Mouse (Mus musculus) CH12.LX (cell line): ENCODE results near the gene Ptprm. TPM values are rescaled to one million over a fixed set of nuclear protein-coding genes. Genes with fewer than 3 reads are reported as not detected.

ENCODE experiments used
- DNase-seq: peaks from one replicate; pipeline ENCODE4 v3.0.0-alpha.2; 2013; ENCODE audit errors: extremely low read depth
- H3K27ac ChIP-seq: 2 replicates; pipeline ENCODE4 v1.5.1; 2012; ENCODE audit warnings: low read depth, mild to moderate bottlenecking, control low read depth, moderate library complexity; ENCODE audit not compliant: insufficient read depth
- H3K27me3 ChIP-seq: replicated peaks from 2 replicates; pipeline ENCODE3; 2012; ENCODE audit warnings: inconsistent platforms
- H3K36me3 ChIP-seq, 2 experiments: replicated peaks in 1 of 2; 2 replicates each; pipeline versions ENCODE3 to v1.6.1; 2012; ENCODE audit warnings: inconsistent platforms in 1 of 2, low read length in 1 of 2, mild to moderate bottlenecking in 1 of 2, mixed read lengths in 1 of 2, moderate library complexity in 1 of 2; ENCODE audit not compliant: control insufficient read depth in 1 of 2, insufficient read depth in 1 of 2
- H3K4me1 ChIP-seq, 2 experiments: 2 replicates each; pipeline ENCODE4 v1.6.1; 2012; ENCODE audit warnings: inconsistent platforms in 1 of 2, moderate library complexity in 1 of 2; ENCODE audit not compliant: insufficient read depth in 2 of 2, control insufficient read depth in 1 of 2
- H3K4me2 ChIP-seq: 2 replicates; pipeline ENCODE4 v1.6.1; 2012; ENCODE audit warnings: low read depth, mild to moderate bottlenecking, control low read depth; ENCODE audit not compliant: poor library complexity, insufficient read depth, severe bottlenecking
- H3K4me3 ChIP-seq, 3 experiments: fragments of 150-350 bp in 1 of 3; sonication (generic) in 1 of 3; replicated peaks in 1 of 3; 2 replicates each; pipeline versions ENCODE3 to v1.5.1; 2011 to 2012; ENCODE audit warnings: low read depth in 2 of 3, low read length in 2 of 3, mild to moderate bottlenecking in 2 of 3, moderate library complexity in 2 of 3, control low read depth in 1 of 3, improper control_type of control experiment in 1 of 3, inconsistent platforms in 1 of 3, mixed read lengths in 1 of 3; ENCODE audit not compliant: poor library complexity in 1 of 3
- H3K79me2 ChIP-seq: replicated peaks from 2 replicates; pipeline ENCODE4 v1.6.1; 2012; ENCODE audit warnings: mild to moderate bottlenecking, moderate library complexity; ENCODE audit not compliant: control insufficient read depth, poor library complexity, insufficient read depth, severe bottlenecking; ENCODE audit errors: extremely low read depth
- H3K9ac ChIP-seq: 2 replicates; pipeline ENCODE4 v1.6.1; 2012; ENCODE audit warnings: low read depth, mild to moderate bottlenecking, control low read depth, moderate library complexity; ENCODE audit not compliant: insufficient read depth
- H3K9me3 ChIP-seq: replicated peaks from 2 replicates; pipeline ENCODE3; 2012; ENCODE audit warnings: low read length, inconsistent platforms, mixed read lengths
- BHLHE40 ChIP-seq: IDR thresholded peaks from 2 replicates; pipeline ENCODE4 v1.6.1; 2011; ENCODE audit warnings: mild to moderate bottlenecking, low read depth, low read length, improper control_type of control experiment
- CHD1 ChIP-seq: IDR thresholded peaks from 2 replicates; pipeline ENCODE4 v1.6.1; 2012; ENCODE audit warnings: low read depth, low read length, improper control_type of control experiment, inconsistent platforms
- E2F4 ChIP-seq: IDR thresholded peaks from 2 replicates; pipeline ENCODE4 v1.6.1; 2011; ENCODE audit warnings: low read depth, low read length, improper control_type of control experiment; ENCODE audit not compliant: insufficient replicate concordance
- ELF1 ChIP-seq: IDR thresholded peaks from 2 replicates; pipeline ENCODE4 v1.6.1; 2014; ENCODE audit warnings: low read depth, mild to moderate bottlenecking, inconsistent platforms, low read length, improper control_type of control experiment
- ETS1 ChIP-seq: conservative IDR thresholded peaks from 2 replicates; pipeline ENCODE4 v1.6.1; 2012; ENCODE audit warnings: low read depth, mild to moderate bottlenecking, inconsistent platforms, low read length, improper control_type of control experiment, moderate library complexity
- HCFC1 ChIP-seq: IDR thresholded peaks from 2 replicates; pipeline ENCODE4 v1.6.1; 2012; ENCODE audit warnings: low read depth, mild to moderate bottlenecking, inconsistent platforms, low read length, improper control_type of control experiment
- JUN ChIP-seq: IDR thresholded peaks from 2 replicates; pipeline ENCODE4 v1.6.1; 2011; ENCODE audit warnings: low read depth, mild to moderate bottlenecking, low read length, improper control_type of control experiment, moderate library complexity; ENCODE audit not compliant: insufficient read depth
- JUND ChIP-seq: conservative IDR thresholded peaks from 2 replicates; pipeline ENCODE4 v1.6.1; 2011; ENCODE audit warnings: low read depth, low read length, improper control_type of control experiment
- KAT2A ChIP-seq: IDR thresholded peaks from 2 replicates; pipeline ENCODE4 v1.6.1; 2012; ENCODE audit warnings: low read length, improper control_type of control experiment, inconsistent platforms; ENCODE audit not compliant: insufficient replicate concordance
- MAFK ChIP-seq: IDR thresholded peaks from 2 replicates; pipeline ENCODE4 v1.6.1; 2011; ENCODE audit warnings: low read length, improper control_type of control experiment; ENCODE audit not compliant: insufficient replicate concordance
- MAX ChIP-seq: IDR thresholded peaks from 2 replicates; pipeline ENCODE4 v1.6.1; 2011; ENCODE audit warnings: low read length, improper control_type of control experiment
- MXI1 ChIP-seq: IDR thresholded peaks from 2 replicates; pipeline ENCODE4 v1.6.1; 2011; ENCODE audit warnings: mild to moderate bottlenecking, low read depth, low read length, improper control_type of control experiment
- MYC ChIP-seq: IDR thresholded peaks from 2 replicates; pipeline ENCODE4 v1.6.1; 2011; ENCODE audit warnings: low read depth, mild to moderate bottlenecking, improper control_type of control experiment, low read length
- NRF1 ChIP-seq: IDR thresholded peaks from 2 replicates; pipeline ENCODE4 v1.6.1; 2014; ENCODE audit warnings: low read depth, mild to moderate bottlenecking, inconsistent platforms, low read length, improper control_type of control experiment, moderate library complexity
- PAX5 ChIP-seq: IDR thresholded peaks from 2 replicates; pipeline ENCODE4 v1.6.1; 2012; ENCODE audit warnings: low read length, inconsistent platforms, mixed read lengths
- POLR2A ChIP-seq: IDR thresholded peaks from 2 replicates; pipeline ENCODE4 v1.6.1; 2011; ENCODE audit warnings: low read depth, mild to moderate bottlenecking, improper control_type of control experiment, low read length
- SMC3 ChIP-seq: IDR thresholded peaks from 2 replicates; pipeline ENCODE4 v1.6.1; 2011; ENCODE audit warnings: low read depth, low read length, improper control_type of control experiment
- TCF12 ChIP-seq: IDR thresholded peaks from 2 replicates; pipeline ENCODE4 v1.6.1; 2014; ENCODE audit warnings: low read depth, mild to moderate bottlenecking, inconsistent platforms, low read length, improper control_type of control experiment
- USF1 ChIP-seq: IDR thresholded peaks from 2 replicates; pipeline ENCODE4 v1.6.1; 2014; ENCODE audit warnings: low read depth, mild to moderate bottlenecking, inconsistent platforms, low read length, improper control_type of control experiment
- USF2 ChIP-seq: conservative IDR thresholded peaks from 2 replicates; pipeline ENCODE4 v1.6.1; 2011; ENCODE audit warnings: low read depth, low read length, improper control_type of control experiment
- ZC3H11A ChIP-seq: IDR thresholded peaks from 2 replicates; pipeline ENCODE4 v1.6.1; 2012; ENCODE audit warnings: low read depth, mild to moderate bottlenecking, inconsistent platforms, low read length, improper control_type of control experiment
- ZNF384 ChIP-seq: IDR thresholded peaks from 2 replicates; pipeline ENCODE4 v1.6.1; 2012; ENCODE audit warnings: low read depth, low read length, improper control_type of control experiment, inconsistent platforms
- dilution Hi-C: fragments of 300-500 bp; cut with MboI; formaldehyde crosslinking; loops from 2 replicates; pipeline ENCODE4 v1.14.3; 2020; ENCODE audit warnings: low sequenced_read_pairs; ENCODE audit not compliant: extremely low pct_unique_long_range_greater_than_20kb, extremely low pct_ligation_motif_present
- in situ Hi-C: fragments of 300-500 bp; cut with MboI; formaldehyde crosslinking; loops from 3 replicates; pipeline ENCODE4 v1.14.3; 2019; ENCODE audit warnings: low sequenced_read_pairs, low pct_ligation_motif_present, low pct_unique_long_range_greater_than_20kb, mixed read lengths
- polyA plus RNA-seq: library from polyadenylated mRNA; unstranded; fragments of >175 nt; gene quantifications from 2 replicates; pipeline ENCODE4 v1.2.1, GENCODE M21; 2012; ENCODE audit warnings: low read depth; ENCODE audit not compliant: insufficient read length
- total RNA-seq, 2 experiments: library from RNA; depleted of rRNA; stranded (reverse); fragments of 300-350 nt in 1 of 2; fragments of >200 nt in 1 of 2; gene quantifications; 2 replicates each; pipeline ENCODE4 v1.2.3; 2012 to 2014

Gene Ptprm
- total and polyA plus RNA-seq, 3 experiments = not detected

DNA sequence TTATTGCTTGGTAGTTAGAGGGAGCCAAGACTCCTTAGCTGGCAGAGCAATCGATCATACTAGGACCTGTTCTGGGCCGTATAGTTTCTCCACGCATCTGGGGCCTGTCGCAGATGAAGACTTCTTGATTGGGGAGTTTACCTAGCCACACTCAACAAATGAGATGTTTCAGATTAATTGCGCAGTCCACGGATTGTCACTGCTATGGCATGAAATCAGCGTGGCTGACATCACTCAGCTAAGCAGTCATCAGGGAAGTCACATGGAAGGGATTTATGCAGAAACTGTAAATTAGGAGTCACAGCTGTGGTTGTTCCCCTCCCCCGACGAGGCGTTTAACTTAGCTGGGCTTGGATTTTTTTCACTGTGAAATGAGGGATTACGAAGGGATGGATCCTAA lies 479.4 kb downstream of the Ptprm start:
- H3K9me3 ChIP-seq = peaks cover 81% of the 10 kb centered on the region

DNA sequence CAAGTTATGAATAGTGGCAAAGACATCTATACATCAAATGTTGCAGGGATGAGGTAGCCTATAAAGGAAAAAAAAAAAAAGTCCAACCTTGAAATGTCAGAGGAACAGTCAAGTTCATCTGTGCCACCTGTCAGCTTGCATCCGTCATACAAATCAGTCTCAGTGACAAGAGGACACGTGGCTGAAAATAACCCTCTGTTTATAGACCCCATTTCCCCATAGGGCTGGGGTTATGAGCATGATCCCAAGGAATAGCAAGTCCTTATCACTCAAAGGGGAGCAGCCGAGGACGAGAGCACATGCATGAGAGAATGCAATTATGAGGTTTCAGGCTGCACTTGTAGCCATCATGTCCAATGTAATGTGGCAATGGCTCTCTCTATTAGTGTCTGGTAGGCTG lies 482.9 kb downstream of the Ptprm start:
- in situ Hi-C loops (no loop called here), dilution Hi-C loops (no loop called here)
- no peak for TF ChIP-seq KAT2A
- TF ChIP-seq ZNF384 = no peak
- no peak for TF ChIP-seq JUN
- TF ChIP-seq ZC3H11A = no peak
- TF ChIP-seq TCF12 = no peak
- TF ChIP-seq HCFC1 = no peak
- no peak for TF ChIP-seq MYC
- TF ChIP-seq SMC3 = no peak
- TF ChIP-seq MAFK = no peak
- no peak for TF ChIP-seq MAX
- no peak for TF ChIP-seq NRF1
- no peak for TF ChIP-seq USF2
- no peak for TF ChIP-seq BHLHE40
- TF ChIP-seq MXI1 = no peak
- TF ChIP-seq JUND = no peak
- peaks cover 87% of the 10 kb centered on the region for H3K9me3 ChIP-seq
- H3K4me1 ChIP-seq = no peaks in the 10 kb centered on the region
- H3K27me3 ChIP-seq = no peaks in the 10 kb centered on the region
- no peak overlapping the region for H3K9ac ChIP-seq
- H3K36me3 ChIP-seq = no peaks in the 10 kb centered on the region
- H3K4me3 ChIP-seq = no peak overlapping the region
- H3K4me2 ChIP-seq = no peak overlapping the region
- H3K79me2 ChIP-seq = no peaks in the 10 kb centered on the region
- no peak overlapping the region for H3K27ac ChIP-seq
- DNase-seq = no peak

More for the DNA sequence above, 479.4 kb downstream of the Ptprm start:
- no peaks in the 10 kb centered on the region for H3K27me3 ChIP-seq
- dilution Hi-C loops = no loop called here
- TF ChIP-seq USF2 (no peak), JUND (no peak), MXI1 (no peak), POLR2A (no peak), TCF12 (no peak), USF1 (no peak), ELF1 (no peak), E2F4 (no peak), ETS1 (no peak), CHD1 (no peak), PAX5 (no peak), ZC3H11A (no peak), NRF1 (no peak), MAFK (no peak)
- TF ChIP-seq, all 38 proteins: peak for 0
- Histone ChIP-seq H3K4me1 (no peaks in the 10 kb centered on the region), H3K4me2 (no peak overlapping the region), H3K79me2 (no peaks in the 10 kb centered on the region), H3K4me3 (no peak overlapping the region), H3K9ac (no peak overlapping the region), H3K27ac (no peak overlapping the region), H3K36me3 (no peaks in the 10 kb centered on the region)
- in situ Hi-C loops = no loop called here
- DNase-seq = no peak
